Mouse (Mus musculus) liver, embryonic 13.5 days (tissue): ENCODE measurements around the gene Lrrc32. TPM values are rescaled to one million over a fixed set of nuclear protein-coding genes. Genes with fewer than 3 reads are reported as not detected.

Source experiments
- ATAC-seq: fragments of 200-750 bp; cut with Nextera tagmentation; 2 replicates; pipeline ENCODE4 v1.8.0; 2017; ENCODE audit warnings: low read depth, mild to moderate bottlenecking, moderate number of reproducible peaks, moderate library complexity
- DNase-seq: peaks from one replicate; pipeline ENCODE4 v3.0.0; 2022
- H3K27ac ChIP-seq: fragments of 300-500 bp; sonication (generic); 2 replicates; pipeline ENCODE4 v1.5.1; 2015; ENCODE audit warnings: moderate library complexity, mild to moderate bottlenecking, inconsistent platforms
- H3K27me3 ChIP-seq: fragments of 300-500 bp; sonication (generic); 2 replicates; pipeline ENCODE4 v1.6.1; 2015; ENCODE audit warnings: mild to moderate bottlenecking, inconsistent platforms
- H3K36me3 ChIP-seq: fragments of 300-500 bp; sonication (generic); 2 replicates; pipeline ENCODE4 v1.6.1; 2015; ENCODE audit warnings: mild to moderate bottlenecking, inconsistent platforms
- H3K4me1 ChIP-seq: fragments of 300-500 bp; sonication (generic); replicated peaks from 2 replicates; pipeline ENCODE4 v1.6.1; 2015; ENCODE audit warnings: inconsistent platforms
- H3K4me2 ChIP-seq: fragments of 300-500 bp; sonication (generic); 2 replicates; pipeline ENCODE4 v1.6.1; 2015; ENCODE audit warnings: inconsistent platforms, mild to moderate bottlenecking, moderate library complexity
- H3K4me3 ChIP-seq: fragments of 300-500 bp; sonication (generic); replicated peaks from 2 replicates; pipeline ENCODE4 v1.5.1; 2015; ENCODE audit warnings: mild to moderate bottlenecking, inconsistent platforms
- H3K9ac ChIP-seq: fragments of 300-500 bp; sonication (generic); 2 replicates; pipeline ENCODE4 v1.6.1; 2015; ENCODE audit warnings: mild to moderate bottlenecking, inconsistent platforms
- H3K9me3 ChIP-seq: fragments of 300-500 bp; sonication (generic); replicated peaks from 2 replicates; pipeline ENCODE4 v1.6.1; 2016; ENCODE audit warnings: inconsistent platforms
- WGBS: fragments of 180-500 bp; shearing (Covaris S2); methylation state at CpG from one replicate; pipeline ENCODE4 v1.1.7; 2015; ENCODE audit not compliant: insufficient replicate concordance; 5-methylcytosine and 5-hydroxymethylcytosine counted together
- polyA plus RNA-seq: library from polyadenylated mRNA; unstranded; fragments of >200 nt; fragmentation: Nextera tagmentation; extraction: Ambion mirVana; gene quantifications from 2 replicates; pipeline ENCODE4 v1.2.1, GENCODE M21; 2015

The Lrrc32 gene
- 3.2 and 5.7 TPM in 2 replicates for polyA plus RNA-seq

GRCm38 (mm10) chr7:98489131-98489530 is at the start of gene Lrrc32:
TSS of gene Lrrc32 (plus strand) at chr7:98489283.
- DNase-seq (no peak), ATAC-seq (no peak)
- WGBS = 50% methylated on average over 6 of the region's 6 CpGs
- no peaks in the 10 kb centered on the region for H3K36me3 ChIP-seq
- H3K27me3 ChIP-seq = peaks cover 34% of the 10 kb centered on the region
- no peak within 1 kb of the TSS for H3K27ac ChIP-seq
- peak within 1 kb of the TSS; percentile 53 for H3K9ac ChIP-seq
- no peaks in the 10 kb centered on the region for H3K9me3 ChIP-seq
- peak within 1 kb of the TSS; percentile 55 for H3K4me3 ChIP-seq
- peaks cover 21% of the 10 kb centered on the region for H3K4me1 ChIP-seq
- peak within 1 kb of the TSS; percentile 68 for H3K4me2 ChIP-seq

DNA sequence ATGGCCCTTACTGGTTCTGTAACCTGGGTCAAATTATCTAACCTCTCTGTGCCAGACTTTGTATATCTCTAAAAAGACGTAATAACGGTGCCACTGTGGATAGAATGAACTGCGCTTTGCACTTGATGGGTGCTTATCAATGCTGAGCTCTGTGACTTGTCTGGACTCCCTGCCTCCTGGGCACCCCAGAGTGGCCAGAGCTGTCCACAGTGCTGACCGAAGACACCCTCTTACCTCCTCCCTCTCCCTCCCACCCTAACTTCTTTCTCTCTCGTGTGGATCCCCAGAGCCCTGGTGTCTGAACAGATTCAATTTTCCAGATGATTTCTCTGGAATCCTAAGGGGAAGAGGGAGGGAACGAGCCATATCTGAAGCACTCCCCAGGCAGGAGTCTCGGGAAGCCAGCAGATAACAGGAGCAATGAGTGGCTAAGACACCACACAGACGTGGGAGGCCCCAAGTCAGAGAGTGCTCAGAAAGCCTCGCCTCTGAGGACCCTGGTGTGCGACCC is 49.1 kb upstream of the Lrrc32 start, which contains the start of gene Gucy2d:
Gucy2d (plus strand) TSS at position 461 of the 511 bp plus-strand sequence.
- Histone ChIP-seq H3K9me3 (no peaks in the 10 kb centered on the region), H3K9ac (no peak within 1 kb of the TSS), H3K4me1 (no peaks in the 10 kb centered on the region), H3K36me3 (no peaks in the 10 kb centered on the region), H3K27ac (no peak within 1 kb of the TSS), H3K27me3 (no peaks in the 10 kb centered on the region), H3K4me2 (no peak within 1 kb of the TSS), H3K4me3 (no peak within 1 kb of the TSS)
- ATAC-seq = no peak
- no peak for DNase-seq
- WGBS = 41% methylated on average over 10 of the region's 10 CpGs

- Histone ChIP-seq H3K9ac (no peak overlapping the region), H3K27me3 (no peaks in the 10 kb centered on the region), H3K27ac (no peak overlapping the region), H3K36me3 (no peaks in the 10 kb centered on the region), H3K9me3 (no peaks in the 10 kb centered on the region), H3K4me3 (no peak overlapping the region), H3K4me1 (no peaks in the 10 kb centered on the region), H3K4me2 (no peak overlapping the region)
- WGBS = 54% methylated on average over 3 of the region's 3 CpGs
- ATAC-seq (no peak), DNase-seq (no peak)
These were observed 42.2 kb upstream of the Lrrc32 start for GRCm38 (mm10) chr7:98446873-98447272.

DNA sequence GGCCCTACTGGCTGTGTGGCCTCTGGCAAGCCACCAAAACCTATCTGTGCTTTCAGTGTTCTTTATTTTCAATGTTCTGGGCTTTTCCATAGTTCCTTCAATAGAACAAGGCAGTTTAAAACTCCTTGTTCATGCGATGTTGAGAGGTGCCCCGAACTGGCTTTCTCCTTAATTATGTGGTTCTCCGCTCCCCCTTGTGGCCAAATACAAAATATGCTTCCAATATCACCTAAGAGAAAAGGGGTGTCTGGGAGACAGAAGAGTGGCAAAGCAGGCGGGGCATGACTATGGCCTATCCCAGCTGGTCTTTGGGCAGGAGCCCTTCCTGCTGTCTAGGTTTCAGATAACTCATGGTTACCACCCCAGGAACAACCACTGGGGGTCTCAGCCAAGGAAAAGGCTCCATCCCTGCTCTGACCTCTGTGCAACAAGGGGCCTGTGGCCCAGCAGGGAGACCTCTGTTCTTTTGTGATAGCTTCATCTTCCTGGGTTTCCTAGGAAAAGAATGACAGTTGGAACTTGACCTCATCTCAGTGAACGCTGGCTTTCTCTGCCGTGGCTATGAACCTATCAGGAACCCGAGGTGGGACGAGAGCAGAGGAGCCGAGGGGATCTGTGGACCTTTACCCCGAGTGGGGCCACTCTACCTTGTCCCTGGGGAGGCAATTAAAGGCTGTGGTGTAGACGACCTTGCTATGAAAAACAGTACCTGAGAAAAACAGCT is 41.3 kb upstream of the Lrrc32 start:
- WGBS = 39% methylated on average over 11 of the region's 11 CpGs
- Histone ChIP-seq H3K4me3 (no peak overlapping the region), H3K36me3 (no peaks in the 10 kb centered on the region), H3K9ac (no peak overlapping the region), H3K4me2 (no peak overlapping the region), H3K4me1 (no peaks in the 10 kb centered on the region), H3K27me3 (no peaks in the 10 kb centered on the region), H3K27ac (no peak overlapping the region), H3K9me3 (no peaks in the 10 kb centered on the region)
- no peak for DNase-seq
- ATAC-seq = no peak

DNA sequence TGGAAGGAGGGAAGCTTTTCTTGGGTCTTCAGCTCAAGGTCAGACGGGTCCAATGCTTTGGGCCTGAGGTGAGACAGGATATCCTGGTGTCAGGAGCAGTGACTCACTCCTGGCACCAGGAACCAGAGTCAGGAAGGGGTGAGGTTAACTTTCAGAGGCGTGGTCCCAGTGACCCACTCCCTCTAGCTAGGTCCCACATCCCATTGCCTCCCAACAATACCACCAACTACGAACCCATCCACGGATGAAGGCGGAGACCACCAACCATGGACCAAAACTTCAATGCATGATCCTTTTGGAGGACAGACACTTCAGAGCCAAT is 40.8 kb upstream of the Lrrc32 start:
- ATAC-seq (no peak), DNase-seq (no peak)
- Histone ChIP-seq H3K9me3 (no peaks in the 10 kb centered on the region), H3K9ac (no peak overlapping the region), H3K27me3 (no peaks in the 10 kb centered on the region), H3K36me3 (no peaks in the 10 kb centered on the region), H3K4me2 (no peak overlapping the region), H3K4me3 (no peak overlapping the region), H3K4me1 (no peaks in the 10 kb centered on the region), H3K27ac (no peak overlapping the region)
- WGBS = 66% methylated on average over 5 of the region's 5 CpGs

GRCm38 (mm10) chr7:98449696-98450095 is 39.4 kb upstream of the Lrrc32 start:
- H3K27me3 ChIP-seq = no peaks in the 10 kb centered on the region
- ATAC-seq (no peak), DNase-seq (no peak)
- H3K9ac ChIP-seq = no peak overlapping the region
- no peak overlapping the region for H3K4me2 ChIP-seq
- no peaks in the 10 kb centered on the region for H3K36me3 ChIP-seq
- no peak overlapping the region for H3K4me3 ChIP-seq
- H3K4me1 ChIP-seq = no peaks in the 10 kb centered on the region
- 53% methylated on average over 9 of the region's 9 CpGs for WGBS
- no peaks in the 10 kb centered on the region for H3K9me3 ChIP-seq
- H3K27ac ChIP-seq = no peak overlapping the region

DNA sequence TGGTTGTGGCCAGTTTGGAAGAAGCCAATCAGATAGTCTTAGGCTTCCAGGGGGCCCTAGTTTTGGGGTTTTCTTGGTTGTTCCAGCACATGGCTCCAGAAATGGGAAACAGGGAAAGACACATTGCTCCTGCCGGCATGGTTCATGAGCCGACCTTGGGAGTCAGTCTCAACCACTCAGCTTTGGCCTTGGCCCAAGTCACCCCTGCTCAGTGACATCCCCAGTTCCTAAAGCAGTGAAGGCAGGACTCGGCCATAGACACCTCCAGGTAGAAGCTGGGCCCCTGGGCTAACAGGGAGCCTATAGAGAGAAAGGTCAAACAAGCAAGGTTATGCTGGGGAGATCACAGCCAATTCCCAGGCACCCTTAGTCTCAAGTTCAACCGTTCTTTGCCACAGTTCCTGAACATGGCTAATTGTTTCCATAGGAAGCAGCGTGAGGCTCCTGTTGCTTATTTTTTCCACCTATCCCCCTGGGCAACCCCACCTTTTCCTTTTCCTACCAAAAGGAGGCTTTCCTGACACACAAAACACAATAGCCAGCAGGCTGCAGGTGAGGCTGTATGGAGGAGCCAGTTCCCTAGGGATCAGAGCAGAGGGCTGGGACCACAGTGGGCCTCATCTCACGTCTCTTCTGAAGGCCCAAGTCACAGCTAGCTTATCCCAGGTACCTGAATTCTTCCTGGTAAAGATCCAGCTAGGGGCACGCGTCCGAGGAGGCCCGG is 34.5 kb upstream of the Lrrc32 start:
- DNase-seq = no peak
- no peak overlapping the region for H3K4me3 ChIP-seq
- H3K27ac ChIP-seq = no peak overlapping the region
- no peaks in the 10 kb centered on the region for H3K27me3 ChIP-seq
- H3K4me1 ChIP-seq = no peaks in the 10 kb centered on the region
- ATAC-seq = no peak
- no peaks in the 10 kb centered on the region for H3K36me3 ChIP-seq
- WGBS = 73% methylated on average over 10 of the region's 10 CpGs
- H3K9ac ChIP-seq = no peak overlapping the region
- H3K9me3 ChIP-seq = no peaks in the 10 kb centered on the region
- H3K4me2 ChIP-seq = no peak overlapping the region

DNA sequence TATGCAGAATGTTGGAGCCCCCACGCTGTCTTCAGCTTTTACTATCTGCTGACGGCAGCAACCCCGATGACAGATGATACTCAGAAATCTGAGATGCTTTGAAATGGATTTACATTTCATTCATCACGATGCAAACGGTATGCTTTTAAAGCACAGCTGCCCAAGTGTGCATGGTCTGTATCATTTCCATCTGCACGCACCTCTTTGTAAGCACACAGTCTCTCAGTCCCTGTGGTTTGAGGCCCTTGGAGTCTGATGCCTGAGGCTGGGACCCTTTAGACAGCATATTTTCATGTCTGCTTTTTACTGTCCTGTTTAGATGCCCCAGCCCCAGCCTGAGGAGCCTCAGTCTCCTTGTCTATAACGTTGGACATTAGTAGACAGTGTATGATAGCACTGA is 28.8 kb upstream of the Lrrc32 start:
- H3K4me2 ChIP-seq = no peak overlapping the region
- ATAC-seq = no peak
- DNase-seq = no peak
- no peaks in the 10 kb centered on the region for H3K9me3 ChIP-seq
- H3K4me1 ChIP-seq = no peaks in the 10 kb centered on the region
- no peak overlapping the region for H3K27ac ChIP-seq
- no peaks in the 10 kb centered on the region for H3K27me3 ChIP-seq
- H3K36me3 ChIP-seq = no peaks in the 10 kb centered on the region
- no peak overlapping the region for H3K9ac ChIP-seq
- no peak overlapping the region for H3K4me3 ChIP-seq
- WGBS = 60% methylated on average over 7 of the region's 7 CpGs

DNA sequence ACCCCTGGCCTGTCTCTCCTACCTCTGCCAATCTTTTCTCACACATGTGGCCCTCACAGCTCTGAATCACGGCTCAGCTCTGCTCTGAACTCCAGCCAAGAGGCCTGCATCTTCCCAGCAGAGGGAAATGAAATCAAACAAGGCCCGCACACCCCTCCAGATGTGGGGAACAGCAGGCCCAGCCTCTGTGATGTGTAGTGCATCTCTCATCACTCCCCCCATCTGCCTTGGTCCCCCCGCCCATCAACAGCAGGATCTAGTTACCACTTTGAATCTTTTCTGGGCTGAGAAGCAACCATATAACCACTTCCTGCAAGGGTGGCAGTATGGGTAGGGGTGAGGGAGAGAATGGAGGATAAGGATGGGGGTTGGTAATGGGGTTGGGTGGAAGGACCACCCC is 20.0 kb upstream of the Lrrc32 start:
- DNase-seq = no peak
- H3K36me3 ChIP-seq = no peaks in the 10 kb centered on the region
- H3K9me3 ChIP-seq = no peaks in the 10 kb centered on the region
- H3K4me2 ChIP-seq = no peak overlapping the region
- no peak overlapping the region for H3K9ac ChIP-seq
- no peak for ATAC-seq
- H3K4me3 ChIP-seq = no peak overlapping the region
- no peak overlapping the region for H3K27ac ChIP-seq
- H3K4me1 ChIP-seq = no peaks in the 10 kb centered on the region
- 45% methylated on average over 3 of the region's 3 CpGs for WGBS
- no peaks in the 10 kb centered on the region for H3K27me3 ChIP-seq

DNA sequence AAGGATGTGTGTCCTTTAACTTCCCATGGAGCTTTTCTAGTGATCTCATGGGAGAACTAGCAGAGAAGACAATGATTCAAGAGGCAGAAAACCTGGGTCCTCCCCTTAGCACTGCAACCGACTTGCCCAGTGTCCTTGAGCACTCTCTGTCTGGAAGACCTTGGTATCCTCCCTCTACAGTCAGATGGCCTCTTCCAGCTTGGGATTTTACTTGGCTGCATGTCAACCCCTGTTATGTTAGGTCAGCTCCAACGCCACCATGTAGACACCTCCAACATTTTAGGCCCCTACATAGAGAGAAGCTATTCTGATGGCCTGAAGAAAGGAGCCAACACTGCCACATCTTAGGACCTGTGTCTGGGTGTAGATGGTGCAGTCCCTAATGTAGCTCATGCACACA is 16.6 kb upstream of the Lrrc32 start:
- H3K4me1 ChIP-seq = no peaks in the 10 kb centered on the region
- no peak overlapping the region for H3K27ac ChIP-seq
- no peak for DNase-seq
- H3K36me3 ChIP-seq = no peaks in the 10 kb centered on the region
- no peaks in the 10 kb centered on the region for H3K27me3 ChIP-seq
- no peaks in the 10 kb centered on the region for H3K9me3 ChIP-seq
- H3K9ac ChIP-seq = no peak overlapping the region
- 58% methylated on average over 2 of the region's 2 CpGs for WGBS
- H3K4me3 ChIP-seq = no peak overlapping the region
- ATAC-seq = no peak
- no peak overlapping the region for H3K4me2 ChIP-seq

DNA sequence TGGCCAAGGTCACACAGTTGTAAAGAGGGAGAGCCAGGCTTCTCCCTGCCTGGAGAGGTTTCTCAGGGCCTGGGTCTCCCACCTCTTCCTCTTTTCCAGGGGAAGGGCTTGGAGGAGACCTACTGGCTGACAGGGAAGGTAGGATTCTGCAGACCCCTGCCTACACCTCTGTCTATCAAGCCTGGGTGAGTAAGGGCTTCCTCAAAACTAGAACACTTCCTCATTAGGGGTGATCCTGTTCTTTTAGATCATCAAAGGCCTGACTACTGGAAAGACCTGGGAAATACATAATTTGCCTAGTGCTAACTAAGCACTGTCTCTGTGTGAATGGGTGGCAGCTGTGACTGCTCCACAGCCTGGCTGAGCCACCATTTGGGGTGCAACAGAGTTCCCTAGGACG is 14.5 kb upstream of the Lrrc32 start:
- H3K4me2 ChIP-seq = no peak overlapping the region
- H3K4me1 ChIP-seq = no peaks in the 10 kb centered on the region
- H3K4me3 ChIP-seq = no peak overlapping the region
- no peak overlapping the region for H3K9ac ChIP-seq
- no peak overlapping the region for H3K27ac ChIP-seq
- no peaks in the 10 kb centered on the region for H3K9me3 ChIP-seq
- WGBS = 41% methylated on average over 1 of the region's 1 CpGs
- ATAC-seq = no peak
- DNase-seq = no peak
- no peaks in the 10 kb centered on the region for H3K36me3 ChIP-seq
- H3K27me3 ChIP-seq = no peaks in the 10 kb centered on the region

DNA sequence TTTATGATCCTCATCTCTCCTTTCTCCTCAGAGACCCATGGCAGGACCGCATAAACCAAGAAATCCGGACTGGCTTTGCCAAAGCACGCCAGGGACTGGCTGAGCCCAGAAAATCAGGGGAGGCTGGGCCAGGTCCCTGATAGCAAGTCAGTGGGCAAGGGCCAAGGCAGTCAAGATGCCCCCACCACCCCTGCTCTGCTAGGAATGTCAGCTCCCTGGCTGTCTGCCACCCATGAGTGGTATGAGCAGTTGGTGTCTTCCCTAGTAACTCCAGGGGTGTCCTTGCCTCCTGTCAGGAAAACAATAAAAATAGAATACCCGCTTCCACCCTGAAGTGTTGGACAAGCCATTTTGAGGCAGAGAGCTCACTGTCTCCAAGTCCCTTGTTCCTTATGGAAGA is 11.9 kb upstream of the Lrrc32 start:
- ATAC-seq (no peak), DNase-seq (no peak)
- Histone ChIP-seq H3K4me1 (no peaks in the 10 kb centered on the region), H3K36me3 (no peaks in the 10 kb centered on the region), H3K4me2 (no peak overlapping the region), H3K9ac (no peak overlapping the region), H3K4me3 (no peak overlapping the region), H3K27me3 (peaks cover under 1% of the 10 kb centered on the region; the same call in 1 of the 2 replicates), H3K27ac (no peak overlapping the region), H3K9me3 (no peaks in the 10 kb centered on the region)
- WGBS = 66% methylated on average over 4 of the region's 4 CpGs
